Mouse (Mus musculus) cerebellum, adult 2 months (tissue): ENCODE measurements around the gene Nxn.

Experiments used
- CTCF ChIP-seq: fragments of 200-500 bp; IDR thresholded peaks from 2 replicates; pipeline ENCODE4 v1.5.1; 2011; ENCODE audit warnings: low read depth, mild to moderate bottlenecking, control low read depth, low read length, moderate library complexity, borderline replicate concordance; ENCODE audit not compliant: insufficient read depth
- POLR2A ChIP-seq: fragments of 200-500 bp; IDR thresholded peaks from 2 replicates; pipeline ENCODE4 v1.6.1; 2011; ENCODE audit warnings: low read length, control low read depth, borderline replicate concordance; ENCODE audit not compliant: insufficient read depth

- no peak for TF ChIP-seq CTCF
- TF ChIP-seq POLR2A: no peak
Measured at GRCm38 (mm10) chr11:76355425-76355824, 43.5 kb downstream of the Nxn start.
